Mouse (Mus musculus): ENCODE measurements at regions not wholly inside any gene's neighbourhood (a gene's known extent, or its start where the extent isn't known, plus 50 kb on each side); places are given as distances from the start of the nearest gene placed in this dataset.

DNA sequence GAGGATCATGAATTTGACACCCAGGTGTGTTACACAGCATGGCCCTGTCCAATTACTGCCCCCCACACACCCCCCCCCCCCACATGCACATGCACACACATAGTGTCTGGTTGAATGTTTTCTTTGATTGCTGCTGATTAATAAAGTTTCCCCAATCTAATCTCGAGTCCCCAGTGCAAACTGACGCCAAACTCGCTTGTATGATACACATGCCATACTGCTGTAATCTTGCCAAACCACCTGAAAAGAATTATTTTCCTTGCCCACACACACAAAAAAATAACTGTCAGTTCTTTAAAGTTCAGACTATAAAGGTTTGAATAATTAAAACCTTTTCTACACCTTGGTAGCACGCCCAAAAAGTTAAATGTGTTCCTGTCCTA is 184.7 kb upstream of the Meis1 start:
- Histone ChIP-seq H3K36me3 (ENCODE audit: control insufficient read depth, insufficient read depth, low read length, poor library complexity, severe bottlenecking) (no peaks in the 10 kb centered on the region), H3K4me3 (ENCODE audit: insufficient read depth in 1 of 2, low read depth in 1 of 2, low read length in 2 of 2, poor library complexity in 1 of 2, severe bottlenecking in 1 of 2) (no peak overlapping the region), H3K9ac (ENCODE audit: insufficient read depth, low read depth, low read length, poor library complexity, severe bottlenecking) (no peak overlapping the region), H3K4me1 (ENCODE audit: control insufficient read depth in 2 of 2, insufficient read depth in 2 of 2, low read length in 2 of 2, poor library complexity in 1 of 2) (no peaks in the 10 kb centered on the region), H3K27ac (ENCODE audit: insufficient read depth, low read depth, low read length, poor library complexity, severe bottlenecking) (no peak overlapping the region), H3K9me3 (ENCODE audit: control insufficient read depth, insufficient read depth, low read depth, low read length) (no peaks in the 10 kb centered on the region)
- DNase-seq (ENCODE audit: low read depth, low spot score) = no peak
- TF ChIP-seq HCFC1 (IDR thresholded peaks at IDR 0.05; ENCODE audit: borderline replicate concordance, insufficient read depth, low read length) (no peak), ZC3H11A (IDR thresholded peaks at IDR 0.05; ENCODE audit: borderline replicate concordance, low read depth, low read length) (no peak), MAFK (IDR thresholded peaks at IDR 0.05; ENCODE audit: insufficient read depth, low read depth, low read length) (no peak), ZNF384 (IDR thresholded peaks at IDR 0.05; ENCODE audit: low read depth, low read length) (no peak), CHD2 (IDR thresholded peaks at IDR 0.05; ENCODE audit: low read depth, low read length) (no peak)
- in situ Hi-C loops (cut with MboI; ENCODE audit: low sequenced_read_pairs in 2 of 2, unreplicated experiment in 2 of 2) = no loop called here

- Histone ChIP-seq H3K4me1 (ENCODE audit: control insufficient read depth in 2 of 2, insufficient read depth in 2 of 2, low read length in 2 of 2, poor library complexity in 1 of 2) (no peaks in the 10 kb centered on the region), H3K27ac (ENCODE audit: insufficient read depth, low read depth, low read length, poor library complexity, severe bottlenecking) (no peak overlapping the region), H3K9ac (ENCODE audit: insufficient read depth, low read depth, low read length, poor library complexity, severe bottlenecking) (no peak overlapping the region), H3K9me3 (ENCODE audit: control insufficient read depth, insufficient read depth, low read depth, low read length) (no peaks in the 10 kb centered on the region), H3K36me3 (ENCODE audit: control insufficient read depth, insufficient read depth, low read length, poor library complexity, severe bottlenecking) (no peaks in the 10 kb centered on the region), H3K4me3 (ENCODE audit: insufficient read depth in 1 of 2, low read depth in 1 of 2, low read length in 2 of 2, poor library complexity in 1 of 2, severe bottlenecking in 1 of 2) (no peak overlapping the region)
- TF ChIP-seq CHD2 (IDR thresholded peaks at IDR 0.05; ENCODE audit: low read depth, low read length) = no peak
- TF ChIP-seq MAFK (IDR thresholded peaks at IDR 0.05; ENCODE audit: insufficient read depth, low read depth, low read length) = no peak
- no peak for TF ChIP-seq ZC3H11A (IDR thresholded peaks at IDR 0.05; ENCODE audit: borderline replicate concordance, low read depth, low read length)
- no peak for TF ChIP-seq ZNF384 (IDR thresholded peaks at IDR 0.05; ENCODE audit: low read depth, low read length)
- TF ChIP-seq HCFC1 (IDR thresholded peaks at IDR 0.05; ENCODE audit: borderline replicate concordance, insufficient read depth, low read length) = no peak
- no peak for DNase-seq (ENCODE audit: low read depth, low spot score)
- in situ Hi-C loops (cut with MboI; ENCODE audit: low sequenced_read_pairs in 2 of 2, unreplicated experiment in 2 of 2) = no loop called here
Observed at GRCm38 (mm10) chr11:19203968-19204367, 185.2 kb upstream of the Meis1 start.

- Histone ChIP-seq H3K4me3 (ENCODE audit: insufficient read depth in 1 of 2, low read depth in 1 of 2, low read length in 2 of 2, poor library complexity in 1 of 2, severe bottlenecking in 1 of 2) (no peak overlapping the region), H3K9ac (ENCODE audit: insufficient read depth, low read depth, low read length, poor library complexity, severe bottlenecking) (no peak overlapping the region), H3K36me3 (ENCODE audit: control insufficient read depth, insufficient read depth, low read length, poor library complexity, severe bottlenecking) (no peaks in the 10 kb centered on the region), H3K9me3 (ENCODE audit: control insufficient read depth, insufficient read depth, low read depth, low read length) (no peaks in the 10 kb centered on the region), H3K4me1 (ENCODE audit: control insufficient read depth in 2 of 2, insufficient read depth in 2 of 2, low read length in 2 of 2, poor library complexity in 1 of 2) (no peaks in the 10 kb centered on the region), H3K27ac (ENCODE audit: insufficient read depth, low read depth, low read length, poor library complexity, severe bottlenecking) (no peak overlapping the region)
- in situ Hi-C loops (cut with MboI; ENCODE audit: low sequenced_read_pairs in 2 of 2, unreplicated experiment in 2 of 2) = no loop called here
- TF ChIP-seq CHD2 (IDR thresholded peaks at IDR 0.05; ENCODE audit: low read depth, low read length) (no peak), ZNF384 (IDR thresholded peaks at IDR 0.05; ENCODE audit: low read depth, low read length) (no peak), HCFC1 (IDR thresholded peaks at IDR 0.05; ENCODE audit: borderline replicate concordance, insufficient read depth, low read length) (no peak)
- no peak for DNase-seq (ENCODE audit: low read depth, low spot score)
Observed at GRCm38 (mm10) chr11:19204521-19204920, 185.7 kb upstream of the Meis1 start.

- Histone ChIP-seq H3K27ac (ENCODE audit: insufficient read depth, low read depth, low read length, poor library complexity, severe bottlenecking) (no peak overlapping the region), H3K4me3 (ENCODE audit: insufficient read depth in 1 of 2, low read depth in 1 of 2, low read length in 2 of 2, poor library complexity in 1 of 2, severe bottlenecking in 1 of 2) (no peak overlapping the region), H3K9ac (ENCODE audit: insufficient read depth, low read depth, low read length, poor library complexity, severe bottlenecking) (no peak overlapping the region), H3K4me1 (ENCODE audit: control insufficient read depth in 2 of 2, insufficient read depth in 2 of 2, low read length in 2 of 2, poor library complexity in 1 of 2) (no peaks in the 10 kb centered on the region), H3K36me3 (ENCODE audit: control insufficient read depth, insufficient read depth, low read length, poor library complexity, severe bottlenecking) (no peaks in the 10 kb centered on the region), H3K9me3 (ENCODE audit: control insufficient read depth, insufficient read depth, low read depth, low read length) (no peaks in the 10 kb centered on the region)
- DNase-seq (ENCODE audit: low read depth, low spot score) = no peak
- in situ Hi-C loops (cut with MboI; ENCODE audit: low sequenced_read_pairs in 2 of 2, unreplicated experiment in 2 of 2) = no loop called here
- TF ChIP-seq ZNF384 (IDR thresholded peaks at IDR 0.05; ENCODE audit: low read depth, low read length) (no peak), ZC3H11A (IDR thresholded peaks at IDR 0.05; ENCODE audit: borderline replicate concordance, low read depth, low read length) (no peak), CHD2 (IDR thresholded peaks at IDR 0.05; ENCODE audit: low read depth, low read length) (no peak), HCFC1 (IDR thresholded peaks at IDR 0.05; ENCODE audit: borderline replicate concordance, insufficient read depth, low read length) (no peak), MAFK (IDR thresholded peaks at IDR 0.05; ENCODE audit: insufficient read depth, low read depth, low read length) (no peak)
Observed at GRCm38 (mm10) chr11:19205174-19205573, 186.4 kb upstream of the Meis1 start.

DNA sequence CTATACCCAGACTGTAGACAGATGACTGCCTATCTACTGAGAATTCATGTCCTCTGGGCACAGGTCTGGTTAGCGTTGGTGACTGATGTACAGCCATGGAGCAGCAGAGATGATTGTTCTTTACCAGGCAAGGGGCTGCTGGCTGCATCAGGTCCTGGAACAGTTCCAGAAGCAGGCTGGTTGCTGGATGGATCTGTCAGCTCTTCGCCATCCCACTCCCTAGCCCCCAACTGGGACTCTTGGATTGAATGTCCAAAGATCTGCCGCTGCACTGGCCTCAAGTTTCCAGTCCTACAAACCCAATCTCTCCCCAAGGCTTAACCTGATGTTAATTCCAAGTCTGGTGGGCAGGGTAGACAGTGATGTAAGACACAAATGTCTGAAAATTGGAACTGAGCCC is 200.7 kb upstream of the Meis1 start:
- Histone ChIP-seq H3K4me1 (ENCODE audit: control insufficient read depth in 2 of 2, insufficient read depth in 2 of 2, low read length in 2 of 2, poor library complexity in 1 of 2) (no peaks in the 10 kb centered on the region), H3K9ac (ENCODE audit: insufficient read depth, low read depth, low read length, poor library complexity, severe bottlenecking) (no peak overlapping the region), H3K36me3 (ENCODE audit: control insufficient read depth, insufficient read depth, low read length, poor library complexity, severe bottlenecking) (no peaks in the 10 kb centered on the region), H3K4me3 (ENCODE audit: insufficient read depth in 1 of 2, low read depth in 1 of 2, low read length in 2 of 2, poor library complexity in 1 of 2, severe bottlenecking in 1 of 2) (no peak overlapping the region), H3K27ac (ENCODE audit: insufficient read depth, low read depth, low read length, poor library complexity, severe bottlenecking) (no peak overlapping the region), H3K9me3 (ENCODE audit: control insufficient read depth, insufficient read depth, low read depth, low read length) (no peaks in the 10 kb centered on the region)
- TF ChIP-seq ZNF384 (IDR thresholded peaks at IDR 0.05; ENCODE audit: low read depth, low read length) = no peak
- no peak for TF ChIP-seq CHD2 (IDR thresholded peaks at IDR 0.05; ENCODE audit: low read depth, low read length)
- TF ChIP-seq HCFC1 (IDR thresholded peaks at IDR 0.05; ENCODE audit: borderline replicate concordance, insufficient read depth, low read length) = no peak
- TF ChIP-seq MAFK (IDR thresholded peaks at IDR 0.05; ENCODE audit: insufficient read depth, low read depth, low read length) = no peak
- no peak for TF ChIP-seq ZC3H11A (IDR thresholded peaks at IDR 0.05; ENCODE audit: borderline replicate concordance, low read depth, low read length)
- no peak for DNase-seq (ENCODE audit: low read depth, low spot score)
- in situ Hi-C loops (cut with MboI; ENCODE audit: low sequenced_read_pairs in 2 of 2, unreplicated experiment in 2 of 2) = no loop called here

Data from ES-E14 (cell line).